Mouse (Mus musculus): ENCODE measurements at regions not wholly inside any gene's neighbourhood (a gene's known extent, or its start where the extent isn't known, plus 50 kb on each side); places are given as distances from the start of the nearest gene placed in this dataset.

GRCm38 (mm10) chr5:126974565-126974964, 267.0 kb upstream of the Tmem132c start:
- TF ChIP-seq CTCF (IDR thresholded peaks at IDR 0.05) (no peak), EP300 (IDR thresholded peaks at IDR 0.05) (no peak)
